ENCODE assay signal across 8 mouse cellular contexts in the genomic region with DNA sequence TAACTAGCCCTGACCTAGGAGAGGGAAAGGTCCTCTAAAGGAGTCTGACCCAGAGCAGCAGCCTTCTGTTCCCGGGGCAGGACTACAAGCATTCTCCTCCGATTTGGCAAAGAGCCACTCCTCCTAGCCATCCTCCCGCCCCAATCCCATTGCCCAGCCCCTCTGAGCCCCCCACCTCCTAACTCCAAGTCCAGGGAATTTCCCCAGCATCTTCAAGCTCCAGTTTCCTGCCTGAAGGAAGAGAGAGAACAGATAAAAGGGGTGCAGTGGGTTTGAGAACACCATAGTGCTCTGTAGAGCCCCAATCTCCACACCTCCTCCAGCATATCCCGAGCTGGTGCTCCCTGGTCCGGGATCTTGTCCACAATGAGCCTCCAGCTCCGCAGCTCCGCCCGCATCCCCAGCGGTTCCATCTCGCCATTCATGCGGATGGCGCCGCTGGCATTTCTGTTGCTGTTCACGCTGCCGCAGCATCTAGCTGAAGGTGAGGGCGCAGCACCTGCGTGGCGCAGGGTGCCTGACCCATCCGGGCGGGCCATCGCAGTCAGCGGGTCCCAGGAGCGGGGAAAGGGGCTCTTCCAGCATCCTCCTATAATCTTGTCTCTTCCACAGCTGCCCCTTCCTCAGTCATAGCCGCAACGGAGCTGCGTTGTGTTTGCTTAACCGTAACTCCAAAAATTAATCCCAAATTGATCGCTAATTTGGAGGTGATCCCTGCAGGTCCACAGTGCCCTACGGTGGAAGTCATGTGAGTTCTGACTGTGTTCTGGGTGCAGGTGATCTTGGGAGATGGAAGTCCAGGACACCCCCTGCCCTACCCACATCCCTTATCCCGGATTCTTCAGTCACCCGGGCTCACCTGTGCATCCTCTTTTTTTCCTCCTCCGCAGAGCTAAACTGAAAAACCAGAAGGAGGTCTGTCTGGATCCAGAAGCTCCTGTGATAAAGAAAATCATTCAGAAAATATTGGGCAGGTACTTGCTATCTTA. TPM values are rescaled to one million over a fixed set of nuclear protein-coding genes. Genes with fewer than 3 reads are reported as not detected.
DNase-seq lines count a peak whose midpoint lies in the region; ATAC-seq and TF ChIP-seq lines count a peak whose summit lies in the region.

A gene (plus strand): TSS at position 284 of the 989 bp plus-strand sequence.

- H3K9me3 ChIP-seq in heart, embryonic 15.5 days (replicated peaks) = no peaks in the 10 kb centered on the region
- H3K9me3 ChIP-seq in limb, embryonic 12.5 days = no peaks in the 10 kb centered on the region
- no peaks in the 10 kb centered on the region for H3K9me3 ChIP-seq in neural tube, embryonic 15.5 days (replicated peaks)

- intact Hi-C loops in left cerebral cortex, adult 2 months (cut with DNase I) = no loop called here

- H3K9ac ChIP-seq in heart, embryonic 15.5 days = no peak within 1 kb of the TSS
- 0 out of 2 replicates have a peak within 1 kb of the TSS, but pooled peaks have one; percentile 42 for H3K9ac ChIP-seq in limb, embryonic 12.5 days (replicated peaks)
- H3K9ac ChIP-seq in neural tube, embryonic 15.5 days (replicated peaks) = peak within 1 kb of the TSS; percentile 74

- no peak for ATAC-seq in heart, embryonic 15.5 days (replicated peaks; ENCODE audit: insufficient number of reproducible peaks, insufficient read depth, low FRiP score, low read depth)
- ATAC-seq in limb, embryonic 12.5 days (ENCODE audit: insufficient number of reproducible peaks, insufficient read depth, low FRiP score, low TSS enrichment, low read depth) = peak; percentile 57
- peak; percentile 78 for ATAC-seq in neural tube, embryonic 15.5 days (ENCODE audit: low FRiP score)

- peaks cover 16% of the 10 kb centered on the region for H3K4me1 ChIP-seq in heart, embryonic 15.5 days (replicated peaks)
- peaks cover 30% of the 10 kb centered on the region for H3K4me1 ChIP-seq in limb, embryonic 12.5 days (replicated peaks)
- H3K4me1 ChIP-seq in neural tube, embryonic 15.5 days = peaks cover 15% of the 10 kb centered on the region

- no peaks in the 10 kb centered on the region for H3K36me3 ChIP-seq in heart, embryonic 15.5 days
- H3K36me3 ChIP-seq in limb, embryonic 12.5 days = no peaks in the 10 kb centered on the region
- H3K36me3 ChIP-seq in neural tube, embryonic 15.5 days = no peaks in the 10 kb centered on the region

- peak within 1 kb of the TSS; percentile 46 for H3K4me3 ChIP-seq in left cerebral cortex, adult 2 months
- H3K4me3 ChIP-seq in heart, embryonic 15.5 days = peak within 1 kb of the TSS; percentile 33
- peak within 1 kb of the TSS; percentile 32 for H3K4me3 ChIP-seq in limb, embryonic 12.5 days (replicated peaks)
- H3K4me3 ChIP-seq in neural tube, embryonic 15.5 days (replicated peaks) = peak within 1 kb of the TSS; percentile 57

- peak within 1 kb of the TSS; percentile 57 for H3K4me2 ChIP-seq in heart, embryonic 15.5 days
- H3K4me2 ChIP-seq in limb, embryonic 12.5 days = peak within 1 kb of the TSS; percentile 68
- peak within 1 kb of the TSS; percentile 95 for H3K4me2 ChIP-seq in neural tube, embryonic 15.5 days

- WGBS in heart, embryonic 15.5 days = 7% methylated on average over 32 of the region's 32 CpGs
- 6% methylated on average over 32 of the region's 32 CpGs for WGBS in limb, embryonic 12.5 days
- 6% methylated on average over 32 of the region's 32 CpGs for WGBS in neural tube, embryonic 15.5 days

- DNase-seq in left cerebral cortex, adult 2 months (ENCODE audit: extremely low spot score in 1 of 2, low spot score in 2 of 2) = peak in 1 of 2 experiments; percentile 32
- DNase-seq in left cerebral cortex, adult 11 months (ENCODE audit: low spot score) = no peak
- peak; percentile 35 for DNase-seq in brain, adult 2 months (ENCODE audit: low read depth, low spot score)
- no peak for DNase-seq in T-cell, adult 2 months (ENCODE audit: low spot score)
- DNase-seq in layer of hippocampus, adult 18-20 months (ENCODE audit: low spot score in 2 of 2) = no peak

- no peak within 1 kb of the TSS for H3K27ac ChIP-seq in left cerebral cortex, adult 2 months
- H3K27ac ChIP-seq in heart, embryonic 15.5 days = no peak within 1 kb of the TSS
- H3K27ac ChIP-seq in limb, embryonic 12.5 days = no peak within 1 kb of the TSS
- no peak within 1 kb of the TSS for H3K27ac ChIP-seq in neural tube, embryonic 15.5 days (replicated peaks)

- TF ChIP-seq CTCF in left cerebral cortex, adult 2 months (IDR thresholded peaks at IDR 0.05) = no peak

- H3K27me3 ChIP-seq in heart, embryonic 15.5 days = peaks cover 17% of the 10 kb centered on the region
- peaks cover 19% of the 10 kb centered on the region for H3K27me3 ChIP-seq in limb, embryonic 12.5 days
- H3K27me3 ChIP-seq in neural tube, embryonic 15.5 days (replicated peaks) = 0 out of 2 replicates have a peak, but pooled peaks cover 7% of the 10 kb centered on the region

RNA-seq across cellular contexts. Expression of the gene that starts here (rescaled TPM):
- total RNA-seq in left cerebral cortex, adult 2 months (2021) = under 1 TPM in 1 of 2 experiments, not detected in 1; 0.35 TPM
- not detected in 2 replicates for polyA plus RNA-seq in heart, embryonic 15.5 days (2015; fragmentation: Nextera tagmentation; extraction: Ambion mirVana)
- polyA plus RNA-seq in limb, embryonic 12.5 days (2016; fragmentation: Nextera tagmentation; extraction: Ambion mirVana) = 0.29 TPM in 1 of 2 replicates, not detected in the other
- 0.27 and 0.77 TPM in 2 replicates for polyA plus RNA-seq in neural tube, embryonic 15.5 days (2015; fragmentation: Nextera tagmentation; extraction: Ambion mirVana)
- under 1 TPM; 0.56 to 0.67 TPM for total RNA-seq in layer of hippocampus, adult 18-20 months (2021)

Comparison
In these comparisons a context has a peak if more than half of its experiments do, and no peak if none do; other contexts are left out.
1. Peak in ATAC-seq, H3K4me3 ChIP-seq, H3K9ac ChIP-seq and H3K4me2 ChIP-seq in limb, embryonic 12.5 days; RNA of the gene not detected or under 1 TPM.
2. Peak in ATAC-seq, H3K4me3 ChIP-seq, H3K9ac ChIP-seq and H3K4me2 ChIP-seq in neural tube, embryonic 15.5 days; RNA of the gene not detected or under 1 TPM.